Mouse (Mus musculus): ENCODE data around the gene Prg2.

Gene Prg2

GRCm38 (mm10) chr2:84980188-84980587, at the start of gene Prg2:
TSS of gene Prg2 (plus strand) at chr2:84980461.
- no peak for DNase-seq (ENCODE audit: low read depth, low spot score)

- no peak for DNase-seq (ENCODE audit: low read depth, low spot score)
Observed at GRCm38 (mm10) chr2:84933992-84934648, 46.1 kb upstream of the Prg2 start.

GRCm38 (mm10) chr2:84934649-84935007, 45.6 kb upstream of the Prg2 start:
- DNase-seq (ENCODE audit: low read depth, low spot score): no peak

GRCm38 (mm10) chr2:84935065-84935464, 45.2 kb upstream of the Prg2 start:
- no peak for DNase-seq (ENCODE audit: low read depth, low spot score)

- no peak for DNase-seq (ENCODE audit: low read depth, low spot score)
Observed at GRCm38 (mm10) chr2:84936474-84937429, 43.5 kb upstream of the Prg2 start, which contains the start of gene Slc43a3. TSS of gene Slc43a3 (plus strand) at chr2:84936579.

GRCm38 (mm10) chr2:84937491-84938150, 42.6 kb upstream of the Prg2 start:
- DNase-seq (ENCODE audit: low read depth, low spot score): no peak

GRCm38 (mm10) chr2:84938249-84938946, 41.9 kb upstream of the Prg2 start:
- DNase-seq (ENCODE audit: low read depth, low spot score): no peak

GRCm38 (mm10) chr2:84939306-84939705, 41.0 kb upstream of the Prg2 start:
- no peak for DNase-seq (ENCODE audit: low read depth, low spot score)

- DNase-seq (ENCODE audit: low read depth, low spot score): no peak
Observed at GRCm38 (mm10) chr2:84939711-84940110, 40.5 kb upstream of the Prg2 start.

- DNase-seq (ENCODE audit: low read depth, low spot score): no peak
Observed at GRCm38 (mm10) chr2:84941332-84941731, 38.9 kb upstream of the Prg2 start.

GRCm38 (mm10) chr2:84941795-84942194, 38.5 kb upstream of the Prg2 start:
- no peak for DNase-seq (ENCODE audit: low read depth, low spot score)

- DNase-seq (ENCODE audit: low read depth, low spot score): no peak
Observed at GRCm38 (mm10) chr2:84947154-84947771, 33.0 kb upstream of the Prg2 start.

- DNase-seq (ENCODE audit: low read depth, low spot score): no peak
Observed at GRCm38 (mm10) chr2:84948252-84948651, 32.0 kb upstream of the Prg2 start.

- no peak for DNase-seq (ENCODE audit: low read depth, low spot score)
Observed at GRCm38 (mm10) chr2:84948721-84949120, 31.5 kb upstream of the Prg2 start.

GRCm38 (mm10) chr2:84951027-84951426, 29.2 kb upstream of the Prg2 start:
- no peak for DNase-seq (ENCODE audit: low read depth, low spot score)

GRCm38 (mm10) chr2:84952251-84952650, 28.0 kb upstream of the Prg2 start:
- no peak for DNase-seq (ENCODE audit: low read depth, low spot score)

- DNase-seq (ENCODE audit: low read depth, low spot score): no peak
Observed at GRCm38 (mm10) chr2:84952693-84953092, 27.6 kb upstream of the Prg2 start.

- DNase-seq (ENCODE audit: low read depth, low spot score): no peak
Observed at GRCm38 (mm10) chr2:84955435-84955834, 24.8 kb upstream of the Prg2 start.

- no peak for DNase-seq (ENCODE audit: low read depth, low spot score)
Observed at GRCm38 (mm10) chr2:84956274-84956673, 24.0 kb upstream of the Prg2 start.

GRCm38 (mm10) chr2:84958588-84959264, 21.5 kb upstream of the Prg2 start:
- no peak for DNase-seq (ENCODE audit: low read depth, low spot score)

- DNase-seq (ENCODE audit: low read depth, low spot score): no peak
Observed at GRCm38 (mm10) chr2:84961300-84961699, 19.0 kb upstream of the Prg2 start.
